Mouse (Mus musculus) gastrocnemius, postnatal 25 days (tissue): ENCODE measurements around the gene A830005F24Rik. TPM values are rescaled to one million over a fixed set of nuclear protein-coding genes. Genes with fewer than 3 reads are reported as not detected.
"Not testable (repeated sequence)": the region's sequence is repeated elsewhere in the genome, so short reads cannot be mapped to it uniquely, and the experiment has no call there.

ENCODE experiments used
- DNase-seq: peaks from one replicate; pipeline ENCODE4 v3.0.0; 2022
- long read RNA-seq, 2 experiments: library from polyadenylated mRNA; stranded (forward); transcript quantifications; one replicate each; pipeline ENCODE4 v2.0.0; 2021
- total RNA-seq, 2 experiments: library from RNA; stranded (reverse); gene quantifications; 1 replicate in 1 of 2; 2 replicates in 1 of 2; pipeline ENCODE4 v1.2.3; 2021

Gene A830005F24Rik
- not detected for total RNA-seq
- long read RNA-seq, experiment 1: 0 reads
- long read RNA-seq, experiment 2: 0 reads

- peak; percentile 82 for DNase-seq
Observed at GRCm38 (mm10) chr13:48513003-48513929, at the start of gene A830005F24Rik, which contains the start of gene Zfp169. TSS of gene A830005F24Rik (plus strand) at chr13:48513570. TSS of gene Zfp169 (minus strand) at chr13:48513451.

- DNase-seq: peak; percentile 24
Observed at GRCm38 (mm10) chr13:48464170-48464569, 49.2 kb upstream of the A830005F24Rik start.

- no peak for DNase-seq
Observed at GRCm38 (mm10) chr13:48466186-48466585, 47.2 kb upstream of the A830005F24Rik start.

GRCm38 (mm10) chr13:48468656-48469180 is 44.7 kb upstream of the A830005F24Rik start:
- DNase-seq: no peak

GRCm38 (mm10) chr13:48483606-48484005 is 29.8 kb upstream of the A830005F24Rik start:
- DNase-seq: no peak

GRCm38 (mm10) chr13:48490396-48491182 is 22.8 kb upstream of the A830005F24Rik start:
- no peak for DNase-seq

GRCm38 (mm10) chr13:48493183-48493582 is 20.2 kb upstream of the A830005F24Rik start:
- DNase-seq: no peak

- no peak for DNase-seq
Observed at GRCm38 (mm10) chr13:48497693-48498221, 15.6 kb upstream of the A830005F24Rik start.

GRCm38 (mm10) chr13:48498676-48499075 is 14.7 kb upstream of the A830005F24Rik start:
- DNase-seq: no peak

GRCm38 (mm10) chr13:48502422-48502821 is 10.9 kb upstream of the A830005F24Rik start:
- DNase-seq: no peak

GRCm38 (mm10) chr13:48508661-48509060 is 4.7 kb upstream of the A830005F24Rik start:
- no peak for DNase-seq

GRCm38 (mm10) chr13:48515861-48516260 is 2.5 kb downstream of the A830005F24Rik start:
- no peak for DNase-seq

- DNase-seq: not testable (repeated sequence)
Observed at GRCm38 (mm10) chr13:48519122-48519521, 5.8 kb downstream of the A830005F24Rik start.

- no peak for DNase-seq
Observed at GRCm38 (mm10) chr13:48525745-48526144, 12.4 kb downstream of the A830005F24Rik start.

- DNase-seq: peak; percentile 35
Observed at GRCm38 (mm10) chr13:48528123-48528871, 14.9 kb downstream of the A830005F24Rik start.

GRCm38 (mm10) chr13:48529028-48529427 is 15.7 kb downstream of the A830005F24Rik start:
- DNase-seq: no peak

- peak; percentile 75 for DNase-seq
Observed at GRCm38 (mm10) chr13:48530685-48531084, 17.3 kb downstream of the A830005F24Rik start.

- no peak for DNase-seq
Observed at GRCm38 (mm10) chr13:48531448-48531847, 18.1 kb downstream of the A830005F24Rik start.

GRCm38 (mm10) chr13:48533441-48533840 is 20.1 kb downstream of the A830005F24Rik start:
- DNase-seq: no peak

GRCm38 (mm10) chr13:48540488-48540887 is 27.1 kb downstream of the A830005F24Rik start:
- DNase-seq: no peak

- DNase-seq: no peak
Observed at GRCm38 (mm10) chr13:48544391-48544790, 31.0 kb downstream of the A830005F24Rik start.
